Comparison of ENCODE assay signal across 8 mouse cellular contexts in the genomic region with DNA sequence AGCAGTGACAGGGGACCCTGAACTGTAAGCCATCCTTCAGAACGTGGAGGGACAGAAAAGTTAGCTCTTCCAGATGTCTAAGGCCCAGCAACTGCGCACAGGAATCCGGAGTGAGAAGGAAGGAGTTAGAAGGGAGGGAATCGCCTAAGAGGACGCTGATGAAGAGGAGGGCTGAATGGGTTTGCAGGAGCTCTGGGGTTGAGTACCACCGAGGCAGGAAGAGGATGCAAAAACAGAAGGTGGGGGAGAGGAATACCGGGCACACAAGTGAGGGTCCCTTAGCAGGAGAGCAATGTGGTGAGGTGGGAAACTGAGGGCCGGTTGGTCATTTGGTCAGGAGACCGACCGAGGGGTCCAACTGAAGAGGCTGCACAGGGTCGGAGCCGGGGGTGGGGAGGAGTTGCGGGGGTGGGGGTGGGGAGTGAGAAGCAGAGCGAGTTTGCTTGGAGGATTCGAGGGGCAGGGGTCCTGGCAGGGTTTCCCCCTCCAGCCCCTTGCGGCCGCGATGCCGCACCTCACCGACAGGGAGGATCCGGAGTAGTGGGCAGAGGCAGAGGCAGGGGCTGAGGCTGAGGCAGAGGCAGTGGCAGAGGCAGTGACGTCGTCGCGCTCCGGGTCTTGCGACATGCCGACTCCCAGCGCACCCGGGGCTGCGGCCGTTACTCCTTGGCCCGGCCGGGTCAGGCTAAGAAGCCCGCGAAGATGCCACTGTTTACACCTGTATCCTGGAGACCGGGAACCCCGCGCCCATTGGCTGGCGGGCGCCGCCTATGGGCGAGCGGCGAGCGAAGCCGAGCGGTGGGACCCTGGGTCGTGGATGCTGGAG. TPM values are rescaled to one million over a fixed set of nuclear protein-coding genes. Genes with fewer than 3 reads are reported as not detected.
DNase-seq lines count a peak whose midpoint lies in the region; ATAC-seq lines count a peak whose summit lies in the region.

No protein-coding gene starts in this region.

- H3K27me3 ChIP-seq in embryonic facial prominence, embryonic 13.5 days = peaks cover 20% of the 10 kb centered on the region
- H3K27me3 ChIP-seq in heart, embryonic 12.5 days (replicated peaks) = peaks cover 20% of the 10 kb centered on the region
- H3K27me3 ChIP-seq in kidney, embryonic 14.5 days (ENCODE audit: control insufficient read depth, insufficient read depth, low read length) = peaks cover 11% of the 10 kb centered on the region; the same call in 1 of the 2 replicates
- peaks cover 34% of the 10 kb centered on the region for H3K27me3 ChIP-seq in liver, embryonic 13.5 days
- H3K27me3 ChIP-seq in stomach, embryonic 16.5 days (ENCODE audit: control insufficient read depth, insufficient read depth, low read length) = no peaks in the 10 kb centered on the region

- 1% methylated on average over 49 of the region's 49 CpGs for WGBS in embryonic facial prominence, embryonic 13.5 days
- WGBS in heart, embryonic 12.5 days = 3% methylated on average over 49 of the region's 49 CpGs
- WGBS in kidney, embryonic 14.5 days = 3% methylated on average over 49 of the region's 49 CpGs
- WGBS in liver, embryonic 13.5 days (ENCODE audit: insufficient replicate concordance) = 4% methylated on average over 49 of the region's 49 CpGs
- 4% methylated on average over 49 of the region's 49 CpGs for WGBS in stomach, embryonic 16.5 days

- peak; percentile 83 for DNase-seq in 416B (ENCODE audit: low read depth)
- DNase-seq in adrenal gland, adult 2 months = peak; percentile 60
- DNase-seq in liver, embryonic 13.5 days = peak; percentile 20
- peak; percentile 61 for DNase-seq in naive thymus-derived CD4-positive, alpha-beta T cell, adult 2 months (ENCODE audit: low read depth)

- H3K9me3 ChIP-seq in embryonic facial prominence, embryonic 13.5 days = no peaks in the 10 kb centered on the region
- H3K9me3 ChIP-seq in heart, embryonic 12.5 days (replicated peaks) = no peaks in the 10 kb centered on the region
- H3K9me3 ChIP-seq in kidney, embryonic 14.5 days (ENCODE audit: control insufficient read depth, low read length) = no peaks in the 10 kb centered on the region
- no peaks in the 10 kb centered on the region for H3K9me3 ChIP-seq in liver, embryonic 13.5 days (replicated peaks)
- H3K9me3 ChIP-seq in stomach, embryonic 16.5 days (replicated peaks; ENCODE audit: control insufficient read depth, low read length) = no peaks in the 10 kb centered on the region

- peak overlapping the region; percentile 92 for H3K4me2 ChIP-seq in embryonic facial prominence, embryonic 13.5 days
- peak overlapping the region; percentile 98 for H3K4me2 ChIP-seq in heart, embryonic 12.5 days
- H3K4me2 ChIP-seq in kidney, embryonic 14.5 days (replicated peaks; ENCODE audit: low read depth, low read length) = peak overlapping the region; percentile 80
- H3K4me2 ChIP-seq in liver, embryonic 13.5 days = peak overlapping the region; percentile 67
- H3K4me2 ChIP-seq in stomach, embryonic 16.5 days (ENCODE audit: low read depth, low read length) = peak overlapping the region; percentile 64

- no peak overlapping the region for H3K27ac ChIP-seq in embryonic facial prominence, embryonic 13.5 days
- no peak overlapping the region for H3K27ac ChIP-seq in heart, embryonic 12.5 days (ENCODE audit: poor library complexity, severe bottlenecking)
- H3K27ac ChIP-seq in kidney, embryonic 14.5 days (ENCODE audit: low read depth, low read length) = no peak overlapping the region
- no peak overlapping the region for H3K27ac ChIP-seq in liver, embryonic 13.5 days
- H3K27ac ChIP-seq in stomach, embryonic 16.5 days (ENCODE audit: low read length) = no peak overlapping the region

- no peaks in the 10 kb centered on the region for H3K36me3 ChIP-seq in embryonic facial prominence, embryonic 13.5 days
- H3K36me3 ChIP-seq in heart, embryonic 12.5 days = no peaks in the 10 kb centered on the region
- no peaks in the 10 kb centered on the region for H3K36me3 ChIP-seq in kidney, embryonic 14.5 days (ENCODE audit: control insufficient read depth, insufficient read depth, low read length)
- H3K36me3 ChIP-seq in liver, embryonic 13.5 days = no peaks in the 10 kb centered on the region
- no peaks in the 10 kb centered on the region for H3K36me3 ChIP-seq in stomach, embryonic 16.5 days (ENCODE audit: control insufficient read depth, insufficient read depth, low read length)

- peak overlapping the region; percentile 62 for H3K9ac ChIP-seq in embryonic facial prominence, embryonic 13.5 days
- peak overlapping the region; percentile 60 for H3K9ac ChIP-seq in heart, embryonic 12.5 days
- H3K9ac ChIP-seq in kidney, embryonic 14.5 days (ENCODE audit: low read depth, low read length) = peak overlapping the region; percentile 32
- H3K9ac ChIP-seq in liver, embryonic 13.5 days = no peak overlapping the region
- H3K9ac ChIP-seq in stomach, embryonic 16.5 days (ENCODE audit: low read length) = peak overlapping the region; percentile 65

- peak overlapping the region; percentile 55 for H3K4me3 ChIP-seq in embryonic facial prominence, embryonic 13.5 days
- H3K4me3 ChIP-seq in heart, embryonic 12.5 days = peak overlapping the region; percentile 62
- peak overlapping the region; percentile 44 for H3K4me3 ChIP-seq in kidney, embryonic 14.5 days (ENCODE audit: low read length)
- peak overlapping the region; percentile 46 for H3K4me3 ChIP-seq in liver, embryonic 13.5 days (replicated peaks)
- H3K4me3 ChIP-seq in stomach, embryonic 16.5 days (replicated peaks; ENCODE audit: low read length) = peak overlapping the region; percentile 48

- H3K4me1 ChIP-seq in embryonic facial prominence, embryonic 13.5 days = peaks cover 5% of the 10 kb centered on the region; the same call in 1 of the 2 replicates
- peaks cover 10% of the 10 kb centered on the region for H3K4me1 ChIP-seq in heart, embryonic 12.5 days (replicated peaks)
- H3K4me1 ChIP-seq in kidney, embryonic 14.5 days (ENCODE audit: control insufficient read depth, insufficient read depth, low read length) = no peaks in the 10 kb centered on the region
- H3K4me1 ChIP-seq in liver, embryonic 13.5 days (replicated peaks) = peaks cover 5% of the 10 kb centered on the region; the same call in 1 of the 2 replicates
- H3K4me1 ChIP-seq in stomach, embryonic 16.5 days (ENCODE audit: control insufficient read depth, insufficient read depth, low read length) = no peaks in the 10 kb centered on the region; the same call in 1 of the 2 replicates

- ATAC-seq in embryonic facial prominence, embryonic 13.5 days (ENCODE audit: insufficient number of reproducible peaks, insufficient read depth, low FRiP score, low TSS enrichment, low read depth) = peak; percentile 79
- peak; percentile 86 for ATAC-seq in heart, embryonic 12.5 days (ENCODE audit: insufficient number of reproducible peaks, low FRiP score)
- ATAC-seq in kidney, embryonic 14.5 days (ENCODE audit: low FRiP score, low TSS enrichment) = peak; percentile 91
- ATAC-seq in liver, embryonic 13.5 days (ENCODE audit: low read depth) = peak; percentile 71
- ATAC-seq in stomach, embryonic 16.5 days (ENCODE audit: insufficient read depth, low FRiP score) = peak; percentile 83; the same call in 1 of the 2 replicates

RNA-seq across cellular contexts. Expression of a gene that starts 17.9 kb away (rescaled TPM):
- total RNA-seq in adrenal gland, adult 2 months (2021) = 100 to 1,000 TPM; 111 to 151 TPM
- polyA plus RNA-seq in adrenal gland, adult 2 months (2012; rRNA removed) = 64.5 and 72.3 TPM in 2 replicates
- 138 and 149 TPM in 2 replicates for polyA plus RNA-seq in embryonic facial prominence, embryonic 13.5 days (2015; fragmentation: Nextera tagmentation; extraction: Ambion mirVana)
- 81.4 and 84.0 TPM in 2 replicates for polyA plus RNA-seq in heart, embryonic 12.5 days (2016; fragmentation: Nextera tagmentation; extraction: Ambion mirVana)
- 117 and 131 TPM in 2 replicates for polyA plus RNA-seq in kidney, embryonic 14.5 days (2014; fragmentation: Nextera tagmentation; extraction: Ambion mirVana)
- 117 and 139 TPM in 2 replicates for polyA plus RNA-seq in liver, embryonic 13.5 days (2015; fragmentation: Nextera tagmentation; extraction: Ambion mirVana)
- 2,215 and 3,106 TPM in 2 replicates for polyA plus RNA-seq in stomach, embryonic 16.5 days (2015; fragmentation: Nextera tagmentation; extraction: Ambion mirVana)

RNA-seq across cellular contexts. Expression of a gene that starts 28.4 kb away (rescaled TPM):
- total RNA-seq in adrenal gland, adult 2 months (2021) = 1 to 10 TPM; 2.1 to 3.2 TPM
- polyA plus RNA-seq in adrenal gland, adult 2 months (2012; rRNA removed) = 0.37 and 0.61 TPM in 2 replicates
- polyA plus RNA-seq in embryonic facial prominence, embryonic 13.5 days (2015; fragmentation: Nextera tagmentation; extraction: Ambion mirVana) = 1.5 and 2.4 TPM in 2 replicates
- 0.76 and 1.3 TPM in 2 replicates for polyA plus RNA-seq in heart, embryonic 12.5 days (2016; fragmentation: Nextera tagmentation; extraction: Ambion mirVana)
- 1.8 and 2.1 TPM in 2 replicates for polyA plus RNA-seq in kidney, embryonic 14.5 days (2014; fragmentation: Nextera tagmentation; extraction: Ambion mirVana)
- polyA plus RNA-seq in liver, embryonic 13.5 days (2015; fragmentation: Nextera tagmentation; extraction: Ambion mirVana) = 0.16 and 0.22 TPM in 2 replicates
- polyA plus RNA-seq in stomach, embryonic 16.5 days (2015; fragmentation: Nextera tagmentation; extraction: Ambion mirVana) = 2.0 and 2.6 TPM in 2 replicates

Comparison
In these comparisons a context has a peak if more than half of its experiments do, and no peak if none do; other contexts are left out.
1. DNase-seq: peak in every context shown above with its lines; median percentile 83 in 416B; 61 in naive thymus-derived CD4-positive, alpha-beta T cell, adult 2 months; 60 in adrenal gland, adult 2 months; 20 in liver, embryonic 13.5 days.
2. RNA of a gene that starts 17.9 kb away (polyA plus RNA-seq): 2,215 to 3,106 TPM in stomach, embryonic 16.5 days; 138 to 149 TPM in embryonic facial prominence, embryonic 13.5 days, 117 to 139 TPM in liver, embryonic 13.5 days, 117 to 131 TPM in kidney, embryonic 14.5 days, 81.4 to 84.0 TPM in heart, embryonic 12.5 days and 64.5 to 72.3 TPM in adrenal gland, adult 2 months; every median in the first group is over 10 times any median in the second.
3. Peak in every context shown above with its lines, with median percentiles within 50 percentile points of each other: ATAC-seq, H3K4me2 ChIP-seq and H3K4me3 ChIP-seq.